Mouse (Mus musculus) heart, postnatal 14 days (tissue): ENCODE measurements around the gene Arid3b. TPM values are rescaled to one million over a fixed set of nuclear protein-coding genes. Genes with fewer than 3 reads are reported as not detected.

ENCODE experiments used
- DNase-seq, 2 experiments: peaks; one replicate each; pipeline ENCODE4 v3.0.0; 2021 to 2022
- intact Hi-C: fragments of 180-260 bp; cut with DNase I; formaldehyde crosslinking; loops from one replicate; pipeline ENCODE4 v1.15.1; 2025
- total RNA-seq, 2 experiments: library from RNA; stranded (reverse); gene quantifications; 2 replicates each; pipeline ENCODE4 v1.2.3; 2021

Gene Arid3b
- total RNA-seq, 2 experiments from 2014 or later, result 3.6 to 4.5 TPM

- no peak for DNase-seq
- intact Hi-C loops, result loop anchor here (5.0 kb wide), 1 partner anchor 235 kb away; no protein-coding TSS in a partner anchor
These were observed 74.7 kb downstream of the Arid3b start for GRCm38 (mm10) chr9:57761563-57762551.

GRCm38 (mm10) chr9:57760416-57761146 lies 76.0 kb downstream of the Arid3b start:
- intact Hi-C loops, result loop anchor here (5.0 kb wide), 1 partner anchor 237 kb away; no protein-coding TSS in a partner anchor

GRCm38 (mm10) chr9:57759289-57759688 lies 77.3 kb downstream of the Arid3b start:
- DNase-seq, result peak; percentile 76 to 84
- intact Hi-C loops, result loop anchor here (10.0 kb wide), 1 partner anchor 214 kb away; no protein-coding TSS in a partner anchor

More at GRCm38 (mm10) chr9:57760416-57761146, 76.0 kb downstream of the Arid3b start:
- no peak for DNase-seq

- DNase-seq, result no peak
These were observed 78.1 kb downstream of the Arid3b start for GRCm38 (mm10) chr9:57758528-57758927.

GRCm38 (mm10) chr9:57757578-57757977 lies 79.0 kb downstream of the Arid3b start:
- no peak for DNase-seq
- intact Hi-C loops, result loop anchor here (10.0 kb wide), 1 partner anchor 213 kb away; no protein-coding TSS in a partner anchor

More at GRCm38 (mm10) chr9:57758528-57758927, 78.1 kb downstream of the Arid3b start:
- intact Hi-C loops, result loop anchor here (10.0 kb wide), 1 partner anchor 214 kb away; no protein-coding TSS in a partner anchor

- intact Hi-C loops, result loop anchor here (10.0 kb wide), 1 partner anchor 206 kb away; no protein-coding TSS in a partner anchor
- no peak for DNase-seq
These were observed 85.7 kb downstream of the Arid3b start for GRCm38 (mm10) chr9:57750901-57751300.

- no peak for DNase-seq
- intact Hi-C loops, result no loop called here
These were observed 87.8 kb downstream of the Arid3b start for GRCm38 (mm10) chr9:57748831-57749230.

- intact Hi-C loops, result no loop called here
- DNase-seq, result peak; percentile 54 to 60
These were observed 88.5 kb downstream of the Arid3b start for GRCm38 (mm10) chr9:57748137-57748536.

GRCm38 (mm10) chr9:57747067-57747466 lies 89.5 kb downstream of the Arid3b start:
- no peak for DNase-seq
- intact Hi-C loops, result no loop called here

- peak; percentile 56 to 65 for DNase-seq
These were observed 92.0 kb downstream of the Arid3b start for GRCm38 (mm10) chr9:57744462-57745091.

More at GRCm38 (mm10) chr9:57744462-57745091, 92.0 kb downstream of the Arid3b start:
- intact Hi-C loops, result loop anchor here (1.0 to 5.0 kb wide), 2 partner anchors 37 to 85 kb away; partner anchors contain the start of gene Edc3

Other genes with a start within 250 kb of the Arid3b start
- 1 to 10 TPM; 8.9 to 9.1 TPM for gene Ulk3, start 247.3 kb downstream of the Arid3b start, total RNA-seq
- gene Cplx3, start 230.5 kb downstream of the Arid3b start, total RNA-seq, result not detected
- not detected for gene Lman1l, start 216.0 kb downstream of the Arid3b start, total RNA-seq
- 10 to 100 TPM; 26.9 to 34.1 TPM for gene Csk, start 183.2 kb downstream of the Arid3b start, total RNA-seq
- not detected for gene Cyp1a2, start 153.1 kb downstream of the Arid3b start, total RNA-seq
- gene Cyp1a1, start 148.9 kb downstream of the Arid3b start, total RNA-seq, result not detected
- 1 to 10 TPM; 6.6 to 7.4 TPM for gene Edc3, start 128.3 kb downstream of the Arid3b start, total RNA-seq
- 10 to 100 TPM; 32.7 to 40.8 TPM for gene Clk3, start 70.9 kb downstream of the Arid3b start, total RNA-seq
- 10 to 100 TPM; 70.7 to 73.5 TPM for gene Ubl7, start 74.2 kb upstream of the Arid3b start, total RNA-seq
- gene Sema7a, start 103.3 kb upstream of the Arid3b start, total RNA-seq, result 10 to 100 TPM; 38.9 to 43.7 TPM
- gene Cyp11a1, start 169.6 kb upstream of the Arid3b start, total RNA-seq, result under 1 TPM; 0.17 to 0.63 TPM
- under 1 TPM; 0.32 to 0.76 TPM for gene Stra6, start 227.0 kb upstream of the Arid3b start, total RNA-seq